Mouse (Mus musculus) brain, embryonic 18.5 days (tissue): Measurements from ENCODE around the gene Olfr1271.
"Not testable (repeated sequence)": the region's sequence is repeated elsewhere in the genome, so short reads cannot be mapped to it uniquely, and the experiment has no call there.

Experiments
- DNase-seq: peaks from one replicate; pipeline ENCODE4 v3.0.0-alpha.2; 2012; ENCODE audit warnings: low read depth, low spot score

Olfr1271 gene

DNA sequence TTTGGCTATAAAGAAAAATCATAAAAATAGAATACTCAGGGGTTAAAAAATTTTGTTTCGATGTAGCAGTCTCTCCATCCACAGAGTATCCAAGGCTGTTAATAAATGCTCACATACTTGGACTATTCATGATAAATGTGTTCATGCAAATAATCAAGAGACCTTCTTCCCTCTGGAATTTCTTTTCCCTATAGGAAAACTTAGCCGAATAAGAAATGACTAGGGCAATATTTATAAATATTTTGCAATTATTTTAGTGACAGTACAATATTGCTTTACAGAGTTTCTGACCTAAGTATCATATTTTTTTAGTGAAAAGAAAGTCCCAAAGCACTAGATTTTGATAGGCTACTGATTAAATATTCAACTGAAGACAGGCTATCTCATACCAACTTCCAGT lies at the start of gene Olfr1271:
TSS of gene Olfr1271 (minus strand) at position 101 of the 400 bp plus-strand sequence.
- DNase-seq: no peak

- no peak for DNase-seq
Observed at GRCm38 (mm10) chr2:90292741-90293140, 21.9 kb upstream of the Olfr1271 start, which contains the start of gene Olfr1272. Gene Olfr1272 (minus strand): TSS chr2:90292841.

DNA sequence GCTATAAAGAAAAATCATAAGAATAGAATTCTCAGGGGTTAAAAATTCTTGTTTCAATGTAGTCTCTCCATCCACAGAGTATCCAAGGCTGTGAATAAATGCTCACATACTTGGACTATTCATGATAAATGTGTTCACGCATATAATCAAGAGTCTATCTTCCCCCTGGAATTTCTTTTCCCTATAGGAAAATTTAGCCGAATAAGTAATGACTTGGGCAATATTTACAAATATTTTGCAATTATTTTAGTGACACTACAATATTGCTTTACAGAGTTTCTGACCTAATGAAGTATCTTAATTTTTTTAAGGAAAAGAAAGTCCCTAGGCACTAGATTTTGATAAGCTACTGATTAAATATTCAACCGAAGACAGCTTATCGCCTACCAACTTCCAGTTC lies 13.3 kb downstream of the Olfr1271 start, which contains the start of gene Olfr142:
TSS of gene Olfr142 (minus strand) at position 101 of the 400 bp plus-strand sequence.
- DNase-seq: no peak

- not testable (repeated sequence) for DNase-seq
Observed at GRCm38 (mm10) chr2:90224393-90224792, 46.4 kb downstream of the Olfr1271 start, which contains the start of gene Olfr1506. Gene Olfr1506 (minus strand): TSS chr2:90224493.
